Mouse (Mus musculus) forebrain, embryonic 11.5 days (tissue): ENCODE results near the gene Tiam1. TPM values are rescaled to one million over a fixed set of nuclear protein-coding genes. Genes with fewer than 3 reads are reported as not detected.

Source experiments
- ATAC-seq: fragments of 200-750 bp; cut with Nextera tagmentation; replicated peaks from 2 replicates; pipeline ENCODE4 v1.8.0; 2017; ENCODE audit warnings: moderate TSS enrichment; ENCODE audit not compliant: low FRiP score
- DNase-seq: peaks from one replicate; pipeline ENCODE4 v3.0.0-alpha.2; 2017; ENCODE audit warnings: low spot score
- H3K27ac ChIP-seq: fragments of 300-500 bp; sonication (generic); 2 replicates; pipeline ENCODE4 v1.5.1; 2014; ENCODE audit warnings: low read depth, low read length
- H3K27me3 ChIP-seq: fragments of 300-500 bp; sonication (generic); 2 replicates; pipeline ENCODE4 v1.6.1; 2014; ENCODE audit warnings: mild to moderate bottlenecking, low read length, mixed read lengths; ENCODE audit not compliant: control insufficient read depth, insufficient read depth
- H3K36me3 ChIP-seq: fragments of 300-500 bp; sonication (generic); 2 replicates; pipeline ENCODE4 v1.6.1; 2014; ENCODE audit warnings: mild to moderate bottlenecking, low read length, moderate library complexity, mixed read lengths; ENCODE audit not compliant: control insufficient read depth, insufficient read depth
- H3K4me1 ChIP-seq: fragments of 300-500 bp; sonication (generic); replicated peaks from 2 replicates; pipeline ENCODE4 v1.6.1; 2014; ENCODE audit warnings: low read length, mixed read lengths; ENCODE audit not compliant: control insufficient read depth, insufficient read depth
- H3K4me2 ChIP-seq: fragments of 300-500 bp; sonication (generic); 2 replicates; pipeline ENCODE4 v1.6.1; 2014; ENCODE audit warnings: low read depth, mild to moderate bottlenecking, low read length, moderate library complexity, mixed read lengths; ENCODE audit not compliant: severe bottlenecking
- H3K4me3 ChIP-seq: fragments of 300-500 bp; sonication (generic); 2 replicates; pipeline ENCODE4 v1.5.1; 2014; ENCODE audit warnings: low read depth, low read length
- H3K9ac ChIP-seq: fragments of 300-500 bp; sonication (generic); 2 replicates; pipeline ENCODE4 v1.6.1; 2014; ENCODE audit warnings: low read length
- H3K9me3 ChIP-seq: fragments of 300-500 bp; sonication (generic); 2 replicates; pipeline ENCODE4 v1.6.1; 2016; ENCODE audit warnings: low read length, mixed read lengths; ENCODE audit not compliant: control insufficient read depth
- WGBS: fragments of 180-500 bp; shearing (Covaris S2); extraction: QIAGEN DNeasy Blood & Tissue Kit; methylation state at CpG from one replicate; pipeline ENCODE4 v1.1.7; 2014; 5-methylcytosine and 5-hydroxymethylcytosine counted together
- polyA plus RNA-seq: library from polyadenylated mRNA; unstranded; fragments of >200 nt; fragmentation: Nextera tagmentation; extraction: Ambion mirVana; gene quantifications from 2 replicates; pipeline ENCODE4 v1.2.1, GENCODE M21; 2014

The Tiam1 gene
- polyA plus RNA-seq, 1 experiment from 2014 or later, result 30.4 TPM

DNA sequence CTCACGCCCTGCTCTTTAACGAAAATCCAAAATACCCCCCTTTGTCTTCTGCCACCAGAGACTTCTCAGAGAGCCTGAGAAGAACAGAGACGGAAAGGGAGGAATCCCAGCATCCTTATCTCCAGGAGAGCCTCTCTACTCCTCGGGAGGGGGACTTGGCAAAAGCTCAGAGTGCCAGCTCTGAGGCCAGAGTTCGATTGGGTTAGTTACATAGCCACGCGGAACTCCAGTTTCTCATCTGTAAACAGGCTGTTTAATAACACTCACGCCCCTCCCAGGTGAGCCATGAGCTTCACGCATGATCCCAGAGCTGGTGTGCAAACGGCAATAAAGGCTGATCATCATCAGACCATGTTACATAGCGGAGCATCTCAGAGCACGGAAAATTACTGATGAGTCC lies 208.2 kb downstream of the Tiam1 start:
- Histone ChIP-seq H3K27ac (no peak overlapping the region), H3K36me3 (no peaks in the 10 kb centered on the region), H3K27me3 (no peaks in the 10 kb centered on the region), H3K4me2 (no peak overlapping the region), H3K4me3 (no peak overlapping the region), H3K9me3 (no peaks in the 10 kb centered on the region), H3K4me1 (no peaks in the 10 kb centered on the region), H3K9ac (no peak overlapping the region)
- DNase-seq, result no peak
- 92% methylated on average over 12 of the region's 12 CpGs for WGBS
- no peak for ATAC-seq

DNA sequence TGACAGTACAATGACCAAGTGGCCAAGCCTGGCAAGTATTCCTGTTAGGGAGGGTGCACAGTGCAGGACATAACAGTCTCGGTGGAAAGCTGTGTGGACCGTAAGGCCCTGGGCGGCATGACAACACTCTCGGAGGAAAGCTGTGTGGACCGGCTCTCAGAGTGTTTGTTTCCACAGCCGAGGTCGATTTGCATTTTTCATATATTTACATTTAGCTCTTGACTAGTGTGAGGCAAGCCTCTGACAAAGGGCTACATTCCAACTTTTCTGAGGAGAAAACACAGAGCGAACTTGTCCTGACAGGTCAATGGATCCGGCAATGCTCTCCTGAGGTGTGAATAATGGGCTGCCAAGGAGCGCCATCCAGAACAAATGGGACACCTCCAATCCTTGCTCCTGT lies 209.0 kb downstream of the Tiam1 start:
- no peaks in the 10 kb centered on the region for H3K4me1 ChIP-seq
- WGBS, result 87% methylated on average over 10 of the region's 10 CpGs
- ATAC-seq (no peak), DNase-seq (no peak)
- no peak overlapping the region for H3K27ac ChIP-seq
- H3K9ac ChIP-seq, result no peak overlapping the region
- no peak overlapping the region for H3K4me2 ChIP-seq
- no peaks in the 10 kb centered on the region for H3K9me3 ChIP-seq
- H3K36me3 ChIP-seq, result no peaks in the 10 kb centered on the region
- H3K4me3 ChIP-seq, result no peak overlapping the region
- H3K27me3 ChIP-seq, result no peaks in the 10 kb centered on the region

DNA sequence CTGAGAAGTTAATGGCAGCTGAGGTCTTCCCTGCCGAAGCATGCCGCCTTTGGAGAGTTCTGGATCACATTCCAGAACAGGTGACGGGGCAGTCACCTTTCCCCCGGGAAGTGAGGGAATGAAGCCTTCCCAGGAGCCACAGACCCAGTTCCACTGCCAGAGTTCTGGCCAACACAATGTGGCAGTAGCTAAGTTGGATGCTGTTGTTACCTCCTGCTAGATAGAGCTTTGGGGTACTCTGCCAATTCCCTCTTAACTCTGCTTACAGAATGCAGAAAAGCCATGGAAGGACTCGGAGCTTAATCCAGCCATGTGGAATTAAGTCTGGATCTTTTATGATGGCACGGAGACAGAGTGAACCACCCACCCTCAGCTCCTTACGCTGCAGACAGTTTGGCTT lies 209.6 kb downstream of the Tiam1 start:
- Histone ChIP-seq H3K4me3 (no peak overlapping the region), H3K4me1 (no peaks in the 10 kb centered on the region), H3K27me3 (no peaks in the 10 kb centered on the region), H3K9ac (no peak overlapping the region), H3K9me3 (no peaks in the 10 kb centered on the region), H3K4me2 (no peak overlapping the region), H3K27ac (no peak overlapping the region), H3K36me3 (no peaks in the 10 kb centered on the region)
- 91% methylated on average over 7 of the region's 7 CpGs for WGBS
- DNase-seq, result no peak
- ATAC-seq, result no peak

DNA sequence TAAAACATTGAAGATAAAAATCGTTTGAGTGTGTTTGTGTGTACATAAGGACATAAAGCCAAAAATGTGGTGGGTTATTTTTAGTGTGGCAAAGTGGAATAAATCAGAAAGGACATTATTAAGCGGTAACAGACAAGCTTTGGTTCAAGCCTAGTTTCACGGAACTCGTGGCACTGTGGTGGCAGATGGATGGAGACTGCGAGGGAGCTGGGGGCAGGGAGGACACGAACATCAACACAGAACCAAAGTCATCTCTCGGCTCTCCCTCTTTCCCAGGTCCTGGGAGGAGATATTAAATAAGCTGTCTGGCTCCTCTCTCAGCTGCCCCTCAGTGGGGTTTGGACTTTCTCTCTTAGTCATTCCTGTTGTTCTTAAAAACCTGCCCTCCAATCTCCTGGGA lies 215.0 kb downstream of the Tiam1 start:
- Histone ChIP-seq H3K27me3 (no peaks in the 10 kb centered on the region), H3K4me1 (0 out of 2 replicates have a peak, but pooled peaks cover 7% of the 10 kb centered on the region), H3K9ac (no peak overlapping the region), H3K36me3 (no peaks in the 10 kb centered on the region), H3K4me2 (no peak overlapping the region), H3K9me3 (no peaks in the 10 kb centered on the region), H3K27ac (no peak overlapping the region), H3K4me3 (no peak overlapping the region)
- no peak for DNase-seq
- 93% methylated on average over 7 of the region's 7 CpGs for WGBS
- ATAC-seq, result no peak

- ATAC-seq, result peak; percentile 34; the same call in 1 of the 2 replicates
- Histone ChIP-seq H3K9me3 (no peaks in the 10 kb centered on the region), H3K27me3 (no peaks in the 10 kb centered on the region), H3K4me1 (peaks cover 7% of the 10 kb centered on the region; the same call in 1 of the 2 replicates), H3K9ac (no peak overlapping the region), H3K27ac (no peak overlapping the region), H3K4me2 (no peak overlapping the region), H3K4me3 (no peak overlapping the region), H3K36me3 (no peaks in the 10 kb centered on the region)
- DNase-seq, result no peak
- WGBS, result 63% methylated on average over 14 of the region's 14 CpGs
Observed at GRCm38 (mm10) chr16:89924249-89924890, 219.2 kb downstream of the Tiam1 start.

DNA sequence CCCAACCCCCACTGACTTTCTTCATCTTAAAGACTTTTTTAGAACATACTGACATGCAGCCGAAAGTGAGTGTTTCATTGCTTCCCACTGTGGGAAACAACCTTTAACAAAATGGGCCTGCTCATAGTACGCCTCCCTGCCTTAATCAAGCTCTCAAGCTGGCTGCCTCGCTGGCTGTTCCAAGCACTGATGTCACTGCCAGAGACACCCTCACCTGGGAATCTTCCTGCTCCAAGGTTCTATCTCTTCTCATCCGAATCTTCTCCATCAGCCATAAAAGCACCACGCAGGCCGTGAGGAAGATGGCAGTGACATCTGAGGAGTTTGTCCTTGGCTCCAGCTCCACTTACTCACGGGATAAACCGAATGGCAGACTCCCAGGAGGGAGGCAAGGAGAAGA lies 220.3 kb downstream of the Tiam1 start:
- no peak for ATAC-seq
- Histone ChIP-seq H3K4me1 (peaks cover 7% of the 10 kb centered on the region; the same call in 1 of the 2 replicates), H3K4me3 (no peak overlapping the region), H3K27ac (no peak overlapping the region), H3K27me3 (no peaks in the 10 kb centered on the region), H3K4me2 (no peak overlapping the region), H3K36me3 (no peaks in the 10 kb centered on the region), H3K9me3 (no peaks in the 10 kb centered on the region), H3K9ac (no peak overlapping the region)
- 83% methylated on average over 8 of the region's 8 CpGs for WGBS
- DNase-seq, result no peak

GRCm38 (mm10) chr16:89922458-89922857 lies 221.1 kb downstream of the Tiam1 start:
- ATAC-seq, result no peak; the same call in 1 of the 2 replicates
- no peaks in the 10 kb centered on the region for H3K9me3 ChIP-seq
- H3K4me1 ChIP-seq, result peaks cover 7% of the 10 kb centered on the region; the same call in 1 of the 2 replicates
- H3K27me3 ChIP-seq, result no peaks in the 10 kb centered on the region
- DNase-seq, result no peak
- no peaks in the 10 kb centered on the region for H3K36me3 ChIP-seq
- no peak overlapping the region for H3K27ac ChIP-seq
- H3K4me2 ChIP-seq, result no peak overlapping the region
- 88% methylated on average over 8 of the region's 8 CpGs for WGBS
- H3K4me3 ChIP-seq, result no peak overlapping the region
- no peak overlapping the region for H3K9ac ChIP-seq

DNA sequence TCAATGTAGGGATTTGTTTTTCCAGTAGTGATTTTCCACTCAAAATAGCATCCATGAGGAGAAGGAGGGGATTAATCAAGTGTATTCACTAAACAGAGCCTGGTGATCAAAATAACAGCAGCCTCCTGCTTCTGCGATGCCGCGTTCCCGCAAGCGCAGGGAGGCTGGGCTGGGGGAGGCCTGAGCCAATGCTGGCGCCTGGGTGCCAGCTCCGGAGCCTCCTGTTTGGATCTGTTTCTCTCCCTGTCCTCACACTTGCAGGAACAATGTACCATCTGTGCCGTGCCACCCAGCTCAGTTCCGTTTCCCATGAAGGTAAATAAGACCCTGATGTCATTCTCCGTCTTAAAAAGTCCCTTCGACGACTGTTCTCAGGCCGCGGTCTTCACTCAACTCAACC lies 222.2 kb downstream of the Tiam1 start:
- DNase-seq (no peak), ATAC-seq (no peak)
- WGBS, result 75% methylated on average over 14 of the region's 14 CpGs
- H3K9me3 ChIP-seq, result no peaks in the 10 kb centered on the region
- H3K4me2 ChIP-seq, result no peak overlapping the region
- no peak overlapping the region for H3K4me3 ChIP-seq
- H3K27me3 ChIP-seq, result no peaks in the 10 kb centered on the region
- H3K9ac ChIP-seq, result no peak overlapping the region
- peaks cover 7% of the 10 kb centered on the region; the same call in 1 of the 2 replicates for H3K4me1 ChIP-seq
- no peaks in the 10 kb centered on the region for H3K36me3 ChIP-seq
- no peak overlapping the region for H3K27ac ChIP-seq

DNA sequence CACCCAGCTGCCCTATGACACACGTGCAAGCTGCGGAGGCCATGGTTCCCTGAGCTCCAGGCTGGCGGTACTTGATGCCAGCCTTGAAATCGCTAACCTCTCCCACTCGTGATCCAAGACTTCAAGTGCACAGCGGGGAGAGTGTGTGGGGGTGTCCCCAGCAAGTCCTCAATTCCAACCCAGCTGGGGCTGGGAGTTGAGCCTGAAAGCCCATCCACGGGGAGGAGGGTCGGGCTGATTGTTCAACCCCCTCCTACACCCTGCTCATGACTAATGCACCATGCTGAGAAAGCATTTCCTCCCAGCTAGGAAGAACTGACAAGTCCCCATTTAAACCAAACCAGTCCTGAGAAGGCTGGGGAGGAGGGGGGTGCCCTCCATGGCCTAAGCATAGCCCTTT lies 223.2 kb downstream of the Tiam1 start:
- 76% methylated on average over 8 of the region's 8 CpGs for WGBS
- no peak overlapping the region for H3K4me2 ChIP-seq
- DNase-seq (no peak), ATAC-seq (no peak)
- no peak overlapping the region for H3K4me3 ChIP-seq
- no peaks in the 10 kb centered on the region for H3K9me3 ChIP-seq
- H3K27ac ChIP-seq, result no peak overlapping the region
- H3K36me3 ChIP-seq, result no peaks in the 10 kb centered on the region
- no peak overlapping the region for H3K9ac ChIP-seq
- peaks cover 7% of the 10 kb centered on the region; the same call in 1 of the 2 replicates for H3K4me1 ChIP-seq
- no peaks in the 10 kb centered on the region for H3K27me3 ChIP-seq
